Mouse (Mus musculus): ENCODE measurements around the gene Hoxb4.

GRCm38 (mm10) chr11:96327122-96327521 is 9.1 kb downstream of the Hoxb4 start:
- TF ChIP-seq POLR2A (IDR thresholded peaks at IDR 0.05; ENCODE audit: insufficient read depth, low read depth, low read length) = no peak
- no peak for TF ChIP-seq CTCF (IDR thresholded peaks at IDR 0.05; ENCODE audit: insufficient read depth, low read depth, low read length)

All from olfactory bulb, adult 2 months (tissue).